Comparison of ENCODE assay signal across 13 mouse cellular contexts in the genomic region with DNA sequence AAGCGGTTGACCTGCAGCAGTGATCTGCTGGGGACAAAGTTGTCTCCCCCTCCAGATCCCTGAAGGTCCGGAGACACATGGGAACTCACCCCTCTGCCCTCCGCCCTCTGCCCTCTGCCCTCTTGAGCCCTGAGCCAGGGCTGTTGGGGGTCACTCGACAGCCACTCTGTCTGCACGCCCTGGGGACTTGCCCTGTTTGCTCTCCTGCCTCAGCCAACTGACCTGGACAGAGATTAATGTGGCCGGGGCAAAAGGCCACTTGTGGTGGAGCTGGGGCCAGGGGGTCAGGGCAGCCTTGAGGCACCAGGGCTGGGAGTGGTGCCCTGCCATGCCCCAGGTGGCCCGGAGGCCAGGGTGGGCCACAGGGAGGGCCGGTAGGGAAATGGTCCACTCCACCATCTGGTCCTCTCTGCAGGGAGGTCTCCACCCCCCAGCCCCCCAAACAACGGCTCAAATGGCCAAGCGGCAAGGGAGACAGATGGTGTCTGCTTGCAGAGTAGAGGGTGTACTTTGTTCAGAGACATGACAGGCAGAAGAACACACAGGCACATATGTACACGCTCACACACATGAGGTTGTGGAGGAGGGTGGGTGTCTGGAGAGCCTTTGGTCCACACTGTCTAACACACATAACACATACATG.
A peak's percentile ranks its signal among the peaks of the same experiment; 100 is the strongest.
DNase-seq lines count a peak whose midpoint lies in the region; ATAC-seq lines count a peak whose summit lies in the region.
"Had no signal": no experiment of that assay in that cellular context is flagged by ENCODE, and none has a peak within 500 bp of the region (broad histone marks: within the 10 kb centered on the region; RNA-seq: fewer than 3 reads in every experiment).

No protein-coding gene starts in this region.

- DNase-seq in embryonic facial prominence, embryonic 14.5 days (ENCODE audit: low spot score), result no peak
- no peak for DNase-seq in limb, embryonic 10.5 days (ENCODE audit: low spot score)
- peak; percentile 55 for DNase-seq in retina, embryonic 14.5 days (ENCODE audit: low spot score)
- DNase-seq in adipocyte (ENCODE audit: low spot score), result no peak
- DNase-seq in adrenal gland, postnatal 4 days (ENCODE audit: low spot score in 2 of 2), result no peak
- DNase-seq: cerebellum, adult 2 months; gastrocnemius, postnatal 25 days; kidney, adult 11 months; thymus, adult 2 months had no signal

- no peaks in the 10 kb centered on the region for H3K36me3 ChIP-seq in midbrain, embryonic 12.5 days
- H3K36me3 ChIP-seq in midbrain, embryonic 16.5 days (ENCODE audit: control insufficient read depth, insufficient read depth, low read length), result no peaks in the 10 kb centered on the region
- no peaks in the 10 kb centered on the region for H3K36me3 ChIP-seq in embryonic facial prominence, embryonic 14.5 days (ENCODE audit: control insufficient read depth, insufficient read depth, low read length)
- H3K36me3 ChIP-seq in limb, embryonic 10.5 days, result no peaks in the 10 kb centered on the region
- H3K36me3 ChIP-seq: lung, embryonic 15.5 days had no signal

- H3K4me3 ChIP-seq in midbrain, embryonic 12.5 days, result no peak overlapping the region
- H3K4me3 ChIP-seq in midbrain, embryonic 16.5 days (ENCODE audit: low read depth, low read length), result no peak overlapping the region
- no peak overlapping the region for H3K4me3 ChIP-seq in embryonic facial prominence, embryonic 14.5 days (ENCODE audit: low read depth, low read length)
- no peak overlapping the region for H3K4me3 ChIP-seq in limb, embryonic 10.5 days
- H3K4me3 ChIP-seq: lung, embryonic 15.5 days; myocyte had no signal

- H3K27ac ChIP-seq in midbrain, embryonic 12.5 days (replicated peaks), result peak overlapping the region; percentile 49
- H3K27ac ChIP-seq in midbrain, embryonic 16.5 days (ENCODE audit: low read length), result no peak overlapping the region
- H3K27ac ChIP-seq in embryonic facial prominence, embryonic 14.5 days (replicated peaks; ENCODE audit: low read depth, low read length), result no peak overlapping the region
- peak overlapping the region; percentile 69 for H3K27ac ChIP-seq in limb, embryonic 10.5 days

- no peak overlapping the region for H3K4me2 ChIP-seq in midbrain, embryonic 12.5 days (replicated peaks)
- H3K4me2 ChIP-seq in midbrain, embryonic 16.5 days (ENCODE audit: low read length), result no peak overlapping the region
- no peak overlapping the region for H3K4me2 ChIP-seq in embryonic facial prominence, embryonic 14.5 days (ENCODE audit: low read depth, low read length)
- H3K4me2 ChIP-seq: lung, embryonic 15.5 days had no signal

- H3K27me3 ChIP-seq in midbrain, embryonic 12.5 days, result peaks cover 59% of the 10 kb centered on the region
- no peaks in the 10 kb centered on the region; the same call in 1 of the 2 replicates for H3K27me3 ChIP-seq in midbrain, embryonic 16.5 days (ENCODE audit: control insufficient read depth, insufficient read depth, low read depth, low read length)
- H3K27me3 ChIP-seq in embryonic facial prominence, embryonic 14.5 days (replicated peaks; ENCODE audit: control insufficient read depth, insufficient read depth, low read length), result no peaks in the 10 kb centered on the region
- H3K27me3 ChIP-seq in limb, embryonic 10.5 days (ENCODE audit: low read depth, poor library complexity, severe bottlenecking), result peaks cover 75% of the 10 kb centered on the region
- H3K27me3 ChIP-seq: lung, embryonic 15.5 days had no signal

- H3K9me3 ChIP-seq in midbrain, embryonic 12.5 days, result no peaks in the 10 kb centered on the region
- no peaks in the 10 kb centered on the region for H3K9me3 ChIP-seq in midbrain, embryonic 16.5 days (replicated peaks; ENCODE audit: control insufficient read depth, low read length, poor library complexity, severe bottlenecking)
- H3K9me3 ChIP-seq in embryonic facial prominence, embryonic 14.5 days (ENCODE audit: control insufficient read depth, low read length), result no peaks in the 10 kb centered on the region
- H3K9me3 ChIP-seq in limb, embryonic 10.5 days (replicated peaks), result no peaks in the 10 kb centered on the region
- H3K9me3 ChIP-seq: lung, embryonic 15.5 days had no signal

- ATAC-seq in midbrain, embryonic 12.5 days (ENCODE audit: low FRiP score, low read depth), result no peak
- ATAC-seq in midbrain, embryonic 16.5 days, result no peak
- ATAC-seq in embryonic facial prominence, embryonic 14.5 days (ENCODE audit: low read depth), result no peak

- no peak overlapping the region for H3K9ac ChIP-seq in midbrain, embryonic 12.5 days (replicated peaks)
- no peak overlapping the region for H3K9ac ChIP-seq in midbrain, embryonic 16.5 days (ENCODE audit: low read depth, low read length)
- 0 out of 2 replicates have a peak overlapping the region, but pooled peaks have one; percentile 4 for H3K9ac ChIP-seq in embryonic facial prominence, embryonic 14.5 days (ENCODE audit: low read depth, low read length)
- H3K9ac ChIP-seq: lung, embryonic 15.5 days had no signal

- peaks cover 85% of the 10 kb centered on the region for H3K4me1 ChIP-seq in midbrain, embryonic 12.5 days
- peaks cover 44% of the 10 kb centered on the region for H3K4me1 ChIP-seq in midbrain, embryonic 16.5 days (ENCODE audit: control insufficient read depth, insufficient read depth, low read length)
- H3K4me1 ChIP-seq in embryonic facial prominence, embryonic 14.5 days (ENCODE audit: control insufficient read depth, insufficient read depth, low read length), result peaks cover 21% of the 10 kb centered on the region
- H3K4me1 ChIP-seq in limb, embryonic 10.5 days, result peaks cover 93% of the 10 kb centered on the region

- WGBS in midbrain, embryonic 12.5 days, result 39% methylated on average over 11 of the region's 11 CpGs
- WGBS in midbrain, embryonic 16.5 days, result 39% methylated on average over 11 of the region's 11 CpGs
- 30% methylated on average over 11 of the region's 11 CpGs for WGBS in embryonic facial prominence, embryonic 14.5 days
- 20% methylated on average over 11 of the region's 11 CpGs for WGBS in limb, embryonic 10.5 days

Comparison
In these comparisons a context has a peak if more than half of its experiments do, and no peak if none do; other contexts are left out.
1. H3K27ac ChIP-seq: peak in midbrain, embryonic 12.5 days (single experiment) and limb, embryonic 10.5 days (single experiment); none in midbrain, embryonic 16.5 days (single experiment) and embryonic facial prominence, embryonic 14.5 days (single experiment).